Mouse (Mus musculus) liver, embryonic 12.5 days (tissue): ENCODE results near the gene 2700081O15Rik. TPM values are rescaled to one million over a fixed set of nuclear protein-coding genes. Genes with fewer than 3 reads are reported as not detected.

Source experiments
- ATAC-seq: fragments of 200-750 bp; cut with Nextera tagmentation; 2 replicates; pipeline ENCODE4 v1.8.0; 2017; ENCODE audit warnings: moderate number of reproducible peaks, mild to moderate bottlenecking, moderate library complexity
- H3K27ac ChIP-seq: fragments of 300-500 bp; sonication (generic); 2 replicates; pipeline ENCODE4 v1.5.1; 2016; ENCODE audit warnings: mild to moderate bottlenecking
- H3K27me3 ChIP-seq: fragments of 300-500 bp; sonication (generic); replicated peaks from 2 replicates; pipeline ENCODE4 v1.6.1; 2016; ENCODE audit warnings: mild to moderate bottlenecking, moderate library complexity
- H3K36me3 ChIP-seq: fragments of 300-500 bp; sonication (generic); 2 replicates; pipeline ENCODE4 v1.6.1; 2016; ENCODE audit warnings: mild to moderate bottlenecking, moderate library complexity
- H3K4me1 ChIP-seq: fragments of 300-500 bp; sonication (generic); 2 replicates; pipeline ENCODE4 v1.6.1; 2016
- H3K4me2 ChIP-seq: fragments of 300-500 bp; sonication (generic); 2 replicates; pipeline ENCODE4 v1.6.1; 2016; ENCODE audit warnings: mild to moderate bottlenecking, moderate library complexity
- H3K4me3 ChIP-seq: fragments of 300-500 bp; sonication (generic); 2 replicates; pipeline ENCODE4 v1.5.1; 2016; ENCODE audit warnings: mild to moderate bottlenecking, moderate library complexity
- H3K9ac ChIP-seq: fragments of 300-500 bp; sonication (generic); 2 replicates; pipeline ENCODE4 v1.6.1; 2016; ENCODE audit warnings: mild to moderate bottlenecking, moderate library complexity
- H3K9me3 ChIP-seq: fragments of 300-500 bp; sonication (generic); replicated peaks from 2 replicates; pipeline ENCODE4 v1.6.1; 2016; ENCODE audit warnings: mild to moderate bottlenecking, moderate library complexity
- WGBS: fragments of 180-500 bp; shearing (Covaris S2); methylation state at CpG from one replicate; pipeline ENCODE4 v1.1.7; 2016; ENCODE audit not compliant: insufficient replicate concordance; 5-methylcytosine and 5-hydroxymethylcytosine counted together
- microRNA-seq: library from miRNA; unstranded; fragments of <30 nt; microRNA quantifications from one replicate; pipeline ENCODE4, GENCODE M21; 2017
- polyA plus RNA-seq: library from polyadenylated mRNA; unstranded; fragments of >200 nt; fragmentation: Nextera tagmentation; extraction: Ambion mirVana; gene quantifications from 2 replicates; pipeline ENCODE4 v1.2.1, GENCODE M21; 2016

2700081O15Rik gene
- polyA plus RNA-seq, 1 experiment from 2014 or later: 1.9 TPM

DNA sequence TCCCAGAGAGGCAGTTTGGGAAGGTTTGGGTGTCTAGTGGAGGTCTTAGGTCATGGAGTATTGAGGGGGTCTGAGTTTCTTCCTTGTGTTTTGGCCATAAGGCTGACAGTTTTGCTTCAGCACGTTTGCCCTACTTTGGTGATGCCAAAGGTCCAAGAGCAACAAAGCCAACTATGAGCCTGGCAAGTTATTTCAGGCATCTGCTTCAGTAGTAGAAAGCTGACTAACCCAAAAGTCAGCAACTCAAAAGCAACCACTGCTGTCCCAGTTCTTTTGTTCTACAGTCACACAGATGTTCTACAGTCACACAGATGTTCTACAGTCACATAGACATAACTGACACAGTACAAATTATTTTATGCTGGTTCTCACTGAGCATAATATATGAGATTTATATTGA, 28.2 kb downstream of the 2700081O15Rik start:
- 64% methylated on average over 1 of the region's 1 CpGs for WGBS
- H3K4me1 ChIP-seq: peaks cover 18% of the 10 kb centered on the region
- H3K27ac ChIP-seq: no peak overlapping the region
- no peaks in the 10 kb centered on the region for H3K27me3 ChIP-seq
- H3K4me2 ChIP-seq: no peak overlapping the region
- H3K4me3 ChIP-seq: no peak overlapping the region
- H3K9me3 ChIP-seq: no peaks in the 10 kb centered on the region
- peaks cover 10% of the 10 kb centered on the region; the same call in 1 of the 2 replicates for H3K36me3 ChIP-seq
- no peak for ATAC-seq
- no peak overlapping the region for H3K9ac ChIP-seq

DNA sequence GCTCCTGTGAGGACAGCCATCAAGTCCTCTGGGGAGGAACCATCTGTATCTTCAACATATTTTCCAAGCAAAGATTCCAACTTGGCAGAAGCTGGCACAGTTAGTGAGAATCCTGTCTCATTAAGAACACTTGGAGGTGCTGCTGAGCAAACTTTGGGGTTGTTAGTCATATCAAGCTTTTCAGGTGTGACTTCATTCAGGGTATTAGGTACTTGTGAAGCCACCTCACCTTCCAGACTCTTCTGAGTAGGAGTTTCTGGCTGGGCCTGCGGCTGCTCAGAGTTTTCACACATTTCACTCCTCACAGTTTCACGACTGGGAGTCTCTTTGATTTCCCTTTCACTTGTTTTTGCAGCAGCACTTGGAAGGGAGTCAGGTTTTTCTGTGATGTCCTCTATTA, 39.4 kb downstream of the 2700081O15Rik start:
- no peak overlapping the region for H3K9ac ChIP-seq
- 72% methylated on average over 2 of the region's 2 CpGs for WGBS

DNA sequence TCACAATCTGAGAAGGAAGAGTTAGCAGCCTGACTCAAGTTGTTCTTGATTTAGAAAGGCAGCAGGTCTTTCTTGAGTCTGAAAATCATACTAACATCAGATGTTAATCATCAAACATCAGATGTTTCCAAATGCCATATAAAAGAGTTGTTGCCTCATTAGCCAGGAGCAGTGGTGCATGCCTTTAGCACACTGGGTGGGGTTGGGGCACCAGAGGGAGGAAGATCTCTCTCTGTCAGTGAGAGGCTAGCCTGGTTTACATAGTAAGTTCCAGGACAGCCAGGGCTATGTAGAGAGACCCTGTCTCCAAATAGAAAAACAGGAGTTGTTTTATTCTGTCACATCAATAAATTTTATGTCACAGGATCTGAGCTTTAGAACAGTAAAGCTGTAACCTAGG, 41.5 kb downstream of the 2700081O15Rik start:
- Histone ChIP-seq H3K4me3 (no peak overlapping the region), H3K4me2 (no peak overlapping the region), H3K27ac (no peak overlapping the region), H3K9ac (no peak overlapping the region), H3K9me3 (no peaks in the 10 kb centered on the region), H3K36me3 (peaks cover 40% of the 10 kb centered on the region), H3K4me1 (0 out of 2 replicates have a peak, but pooled peaks cover 6% of the 10 kb centered on the region), H3K27me3 (no peaks in the 10 kb centered on the region)
- no peak for ATAC-seq

More for the DNA sequence above, 39.4 kb downstream of the 2700081O15Rik start:
- Histone ChIP-seq H3K27ac (no peak overlapping the region), H3K27me3 (no peaks in the 10 kb centered on the region), H3K4me1 (0 out of 2 replicates have a peak, but pooled peaks cover 6% of the 10 kb centered on the region), H3K4me3 (no peak overlapping the region), H3K9me3 (no peaks in the 10 kb centered on the region), H3K36me3 (peaks cover 31% of the 10 kb centered on the region), H3K4me2 (no peak overlapping the region)
- no peak for ATAC-seq

DNA sequence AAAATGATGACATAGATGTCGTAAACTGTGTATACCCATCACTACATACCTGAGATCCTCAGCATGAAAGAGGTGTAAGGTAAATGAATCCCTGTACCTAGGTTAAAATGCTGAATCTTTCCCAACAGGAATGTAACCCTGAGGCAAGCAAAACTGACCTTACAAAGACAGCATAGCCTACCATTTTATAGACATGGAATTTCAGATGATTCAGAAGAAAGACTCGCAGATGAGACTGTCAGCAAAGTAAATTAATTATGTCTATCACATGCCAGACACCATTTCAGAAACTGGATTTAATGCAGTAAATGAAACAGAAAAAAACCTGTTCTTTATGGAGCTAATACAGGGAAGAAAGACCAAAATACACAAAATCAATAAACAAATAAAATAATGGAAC, 41.9 kb downstream of the 2700081O15Rik start:
- Histone ChIP-seq H3K27ac (no peak overlapping the region), H3K4me3 (no peak overlapping the region), H3K36me3 (peaks cover 40% of the 10 kb centered on the region), H3K4me2 (no peak overlapping the region), H3K4me1 (0 out of 2 replicates have a peak, but pooled peaks cover 6% of the 10 kb centered on the region), H3K27me3 (no peaks in the 10 kb centered on the region), H3K9me3 (no peaks in the 10 kb centered on the region), H3K9ac (no peak overlapping the region)
- 83% methylated on average over 2 of the region's 2 CpGs for WGBS
- ATAC-seq: no peak

DNA sequence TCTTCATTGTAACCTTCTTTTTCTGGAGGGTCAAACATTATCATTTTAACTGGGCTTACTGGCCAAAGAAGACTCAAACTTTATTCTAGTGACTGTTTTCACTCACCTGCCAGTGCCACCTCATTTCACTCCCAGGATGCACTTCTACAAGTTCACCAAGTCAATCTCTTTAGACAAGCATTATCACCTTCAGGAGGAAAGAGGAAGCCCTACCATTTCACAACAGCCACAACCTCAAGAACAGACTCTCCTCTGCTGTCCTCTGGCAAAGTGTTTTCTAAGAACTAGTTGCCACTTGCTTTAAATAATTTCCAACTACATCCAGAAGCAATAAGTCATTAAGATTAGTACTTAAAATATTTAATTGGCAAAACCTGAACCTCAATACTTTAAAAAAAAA, 50.5 kb downstream of the 2700081O15Rik start:
- ATAC-seq: no peak
- H3K9me3 ChIP-seq: no peaks in the 10 kb centered on the region
- H3K9ac ChIP-seq: no peak overlapping the region
- H3K27ac ChIP-seq: no peak overlapping the region
- no peak overlapping the region for H3K4me2 ChIP-seq
- peaks cover 36% of the 10 kb centered on the region for H3K36me3 ChIP-seq
- H3K27me3 ChIP-seq: no peaks in the 10 kb centered on the region
- no peak overlapping the region for H3K4me3 ChIP-seq
- no peaks in the 10 kb centered on the region for H3K4me1 ChIP-seq

DNA sequence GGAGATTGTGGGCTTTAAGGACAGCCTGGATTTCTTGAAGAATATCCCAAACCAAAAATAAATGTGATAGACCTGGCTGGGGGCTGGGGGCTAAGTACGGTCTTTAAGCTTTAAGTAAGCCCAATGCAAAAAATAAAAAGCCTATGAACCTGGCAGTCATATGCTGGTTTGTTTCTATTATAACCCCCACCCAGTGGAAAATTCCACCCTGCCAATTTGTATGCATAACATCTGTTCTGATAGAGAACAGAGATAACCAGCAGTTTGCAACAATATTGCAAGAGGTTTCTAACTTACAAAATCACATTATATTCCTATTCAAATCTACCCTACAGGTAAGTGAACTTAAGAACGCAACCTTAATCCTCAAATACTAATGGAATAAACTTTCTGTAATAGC, 53.2 kb downstream of the 2700081O15Rik start:
- Histone ChIP-seq H3K9ac (no peak overlapping the region), H3K27me3 (no peaks in the 10 kb centered on the region), H3K9me3 (no peaks in the 10 kb centered on the region), H3K4me3 (no peak overlapping the region), H3K4me2 (no peak overlapping the region), H3K4me1 (no peaks in the 10 kb centered on the region), H3K27ac (no peak overlapping the region), H3K36me3 (peaks cover 51% of the 10 kb centered on the region)
- WGBS: 95% methylated on average over 2 of the region's 2 CpGs
- ATAC-seq: no peak

Small RNA genes within 50 kb of the gene (microRNA-seq; reads per million reads assigned to microRNA genes)
- gene Mir6991: not detected

Other genes with a start within 250 kb of the 2700081O15Rik start
- 85.0 and 85.2 TPM in 2 replicates for gene Otub1, start 211.3 kb upstream of the 2700081O15Rik start, polyA plus RNA-seq
- gene Cox8a, start 200.0 kb upstream of the 2700081O15Rik start, polyA plus RNA-seq: 915 and 936 TPM in 2 replicates
- 42.0 and 44.8 TPM in 2 replicates for gene Naa40, start 176.4 kb upstream of the 2700081O15Rik start, polyA plus RNA-seq
- 4.0 and 5.1 TPM in 2 replicates for gene Rcor2, start 150.3 kb upstream of the 2700081O15Rik start, polyA plus RNA-seq
- 41.3 and 42.0 TPM in 2 replicates for gene Mark2, start 75.8 kb upstream of the 2700081O15Rik start, polyA plus RNA-seq
- 10.3 and 10.8 TPM in 2 replicates for gene Spindoc, start 34.6 kb upstream of the 2700081O15Rik start, polyA plus RNA-seq
- gene Rtn3, start 65.7 kb downstream of the 2700081O15Rik start, polyA plus RNA-seq: 83.1 and 84.6 TPM in 2 replicates
- gene Atl3, start 76.4 kb downstream of the 2700081O15Rik start, polyA plus RNA-seq: 8.3 and 8.5 TPM in 2 replicates
- gene Pla2g16, start 139.8 kb downstream of the 2700081O15Rik start, polyA plus RNA-seq: 22.0 and 23.6 TPM in 2 replicates
- gene Lgals12, start 189.6 kb downstream of the 2700081O15Rik start, polyA plus RNA-seq: not detected in 2 replicates
- gene Hrasls5, start 194.9 kb downstream of the 2700081O15Rik start, polyA plus RNA-seq: not detected in 2 replicates